Mouse (Mus musculus): Measurements from ENCODE around the gene Smim14.

DNA sequence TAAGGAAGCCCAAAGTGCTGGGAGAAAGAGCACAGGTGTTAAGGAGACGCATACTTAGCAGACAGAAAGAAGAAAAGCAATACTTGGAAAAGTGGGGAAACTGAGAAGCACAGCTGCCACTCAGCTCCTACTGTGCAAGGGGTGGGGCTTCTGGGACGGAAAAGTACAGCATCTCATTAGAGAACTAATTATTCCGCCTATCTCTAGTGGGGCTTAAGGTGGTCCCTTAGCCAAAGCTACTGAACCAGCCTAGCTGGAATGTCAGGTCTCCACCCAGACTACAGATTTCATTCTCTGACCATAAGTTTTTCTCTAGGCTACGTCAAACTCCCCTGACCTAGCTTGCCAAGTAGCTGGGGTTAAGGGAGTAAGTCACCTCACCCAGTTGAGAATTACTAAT is 2.5 kb downstream of the Smim14 start:
- TF ChIP-seq CTCF (IDR thresholded peaks at IDR 0.05; ENCODE audit: borderline replicate concordance, control insufficient read depth, extremely low read depth, insufficient read depth, low read length, poor library complexity) = no peak
- no peak for TF ChIP-seq POLR2A (IDR thresholded peaks at IDR 0.05; ENCODE audit: control insufficient read depth, extremely low read depth, insufficient read depth, low read length, poor library complexity)

Data from thymus, adult 2 months (tissue).